Mouse (Mus musculus) E14TG2a.4 (cell line): ENCODE results near the gene Dlx3.

Experiments
- CTCF ChIP-seq: conservative IDR thresholded peaks from 2 replicates; pipeline ENCODE4 v1.5.1; 2014; ENCODE audit warnings: low read length
- NANOG ChIP-seq: IDR thresholded peaks from 2 replicates; pipeline ENCODE4 v1.6.1; 2014; ENCODE audit warnings: borderline replicate concordance, low read length, mixed read lengths
- POU5F1 ChIP-seq: IDR thresholded peaks from 2 replicates; pipeline ENCODE4 v1.6.1; 2014; ENCODE audit warnings: low read length, borderline replicate concordance

- TF ChIP-seq POU5F1 (no peak), CTCF (no peak), NANOG (no peak)
Observed at GRCm38 (mm10) chr11:95098346-95099095, 21.4 kb upstream of the Dlx3 start.
